Mouse (Mus musculus): ENCODE measurements at regions not wholly inside any gene's neighbourhood (a gene's known extent, or its start where the extent isn't known, plus 50 kb on each side); places are given as distances from the start of the nearest gene placed in this dataset.

DNA sequence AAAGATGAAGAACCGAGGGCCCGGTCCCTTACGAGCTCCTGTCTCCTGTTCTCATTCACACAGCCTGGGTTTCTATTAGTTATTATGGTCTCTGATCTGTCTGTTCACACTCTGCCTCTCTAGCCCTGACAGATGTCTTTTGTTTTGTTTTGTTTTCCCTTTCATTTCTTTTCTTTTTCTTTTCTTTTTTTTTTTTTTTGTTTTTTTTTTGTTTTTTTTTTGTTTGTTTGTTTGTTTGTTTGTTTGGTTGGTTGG lies 55.8 kb upstream of the Cpm start:
- H3K27ac ChIP-seq (ENCODE audit: insufficient read depth, low read depth), result no peak overlapping the region
- H3K36me3 ChIP-seq (replicated peaks in 1 of 2; ENCODE audit: control insufficient read depth in 1 of 2, insufficient read depth in 1 of 2, low read length in 1 of 2), result no peaks in the 10 kb centered on the region
- H3K4me1 ChIP-seq (ENCODE audit: control insufficient read depth in 1 of 2, insufficient read depth in 2 of 2), result peaks cover 0 to 10% of the 10 kb centered on the region in 2 experiments; a peak in 1 of 4 replicates
- H3K9ac ChIP-seq (ENCODE audit: insufficient read depth, low read depth), result no peak overlapping the region
- no peaks in the 10 kb centered on the region for H3K9me3 ChIP-seq (replicated peaks; ENCODE audit: low read length)
- no peak for DNase-seq (ENCODE audit: extremely low read depth)
- dilution Hi-C loops (cut with MboI; ENCODE audit: extremely low pct_ligation_motif_present, extremely low pct_unique_long_range_greater_than_20kb, low sequenced_read_pairs) (no loop called here), in situ Hi-C loops (cut with MboI; ENCODE audit: low pct_ligation_motif_present, low pct_unique_long_range_greater_than_20kb, low sequenced_read_pairs) (no loop called here)
- H3K79me2 ChIP-seq (replicated peaks; ENCODE audit: control insufficient read depth, extremely low read depth, insufficient read depth, poor library complexity, severe bottlenecking), result no peaks in the 10 kb centered on the region
- peaks cover 2% of the 10 kb centered on the region for H3K27me3 ChIP-seq (replicated peaks)
- TF ChIP-seq USF1 (IDR thresholded peaks at IDR 0.05; ENCODE audit: low read depth, low read length), result no peak
- TF ChIP-seq POLR2A (IDR thresholded peaks at IDR 0.05; ENCODE audit: low read depth, low read length), result no peak
- no peak for TF ChIP-seq CHD2 (IDR thresholded peaks at IDR 0.05; ENCODE audit: low read length)
- no peak for TF ChIP-seq MAX (IDR thresholded peaks at IDR 0.05; ENCODE audit: low read length)
- TF ChIP-seq USF2 (conservative IDR thresholded peaks at IDR 0.05; ENCODE audit: low read depth, low read length), result no peak
- TF ChIP-seq MEF2A (IDR thresholded peaks at IDR 0.05; ENCODE audit: borderline replicate concordance, low read depth, low read length), result no peak
- no peak for TF ChIP-seq SMC3 (IDR thresholded peaks at IDR 0.05; ENCODE audit: low read depth, low read length)
- no peak for TF ChIP-seq MAFK (IDR thresholded peaks at IDR 0.05; ENCODE audit: insufficient replicate concordance, low read length)
- no peak for TF ChIP-seq ZMIZ1 (IDR thresholded peaks at IDR 0.05; ENCODE audit: low read depth, low read length)
- no peak for TF ChIP-seq NRF1 (IDR thresholded peaks at IDR 0.05; ENCODE audit: low read depth, low read length)
- H3K4me2 ChIP-seq (ENCODE audit: insufficient read depth, low read depth, poor library complexity, severe bottlenecking), result no peak overlapping the region
- no peak overlapping the region for H3K4me3 ChIP-seq (replicated peaks in 1 of 3; ENCODE audit: low read depth in 2 of 3, low read length in 2 of 3, poor library complexity in 1 of 3)

DNA sequence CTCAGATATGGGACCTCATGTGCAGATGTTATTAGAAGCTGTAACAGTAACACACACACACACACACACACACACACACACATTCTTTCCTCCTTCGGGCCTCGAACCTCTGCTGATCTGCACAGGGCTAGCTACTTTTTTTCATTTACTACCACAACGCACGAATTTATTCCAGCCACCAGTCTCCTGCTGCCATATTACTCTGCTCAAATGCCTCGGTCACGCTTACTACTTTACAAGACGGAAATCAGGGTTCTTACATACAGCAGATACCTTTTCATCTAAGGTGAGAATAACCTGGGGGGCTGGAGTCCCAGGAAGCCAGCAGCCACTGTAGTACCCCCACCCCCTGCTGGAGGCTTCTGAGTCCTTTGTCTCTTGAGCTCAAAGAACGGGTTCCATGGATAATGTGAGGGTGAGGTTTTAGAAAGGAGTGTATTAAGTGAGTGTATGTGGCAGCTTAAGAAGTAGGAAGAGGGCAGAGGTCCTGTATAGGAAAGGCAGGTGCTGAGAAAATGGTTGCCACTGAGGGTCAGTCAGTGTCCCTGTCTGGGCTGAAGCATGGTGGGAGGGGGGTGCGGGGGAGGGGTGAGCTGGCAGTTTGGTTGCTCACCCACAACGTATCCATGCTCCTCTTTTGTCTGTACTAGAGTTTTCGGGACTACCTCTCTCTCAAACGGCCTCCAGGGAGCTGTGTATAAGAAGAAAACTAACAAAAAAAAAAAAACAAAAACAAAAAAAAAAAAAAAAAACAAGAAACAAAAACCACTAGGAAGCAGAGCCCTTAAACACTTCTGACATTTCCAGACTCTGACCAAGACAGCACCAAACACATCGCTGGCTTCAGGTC lies 56.3 kb upstream of the Cpm start:
- Histone ChIP-seq H3K4me2 (ENCODE audit: insufficient read depth, low read depth, poor library complexity, severe bottlenecking) (no peak overlapping the region), H3K4me1 (ENCODE audit: control insufficient read depth in 1 of 2, insufficient read depth in 2 of 2) (peaks cover 0 to 10% of the 10 kb centered on the region in 2 experiments; a peak in 1 of 4 replicates), H3K36me3 (replicated peaks in 1 of 2; ENCODE audit: control insufficient read depth in 1 of 2, insufficient read depth in 1 of 2, low read length in 1 of 2) (no peaks in the 10 kb centered on the region), H3K79me2 (replicated peaks; ENCODE audit: control insufficient read depth, extremely low read depth, insufficient read depth, poor library complexity, severe bottlenecking) (no peaks in the 10 kb centered on the region), H3K9me3 (replicated peaks; ENCODE audit: low read length) (no peaks in the 10 kb centered on the region), H3K27ac (ENCODE audit: insufficient read depth, low read depth) (no peak overlapping the region), H3K27me3 (replicated peaks) (peaks cover 2% of the 10 kb centered on the region), H3K4me3 (replicated peaks in 1 of 3; ENCODE audit: low read depth in 2 of 3, low read length in 2 of 3, poor library complexity in 1 of 3) (no peak overlapping the region), H3K9ac (ENCODE audit: insufficient read depth, low read depth) (no peak overlapping the region)
- TF ChIP-seq CTCF (conservative IDR thresholded peaks at IDR 0.05 in 1 of 2, IDR thresholded peaks at IDR 0.05 in 1 of 2; ENCODE audit: low read depth in 2 of 2, low read length in 2 of 2), result no peak
- TF ChIP-seq USF1 (IDR thresholded peaks at IDR 0.05; ENCODE audit: low read depth, low read length), result no peak
- no peak for TF ChIP-seq MAX (IDR thresholded peaks at IDR 0.05; ENCODE audit: low read length)
- TF ChIP-seq MYC (IDR thresholded peaks at IDR 0.05; ENCODE audit: low read depth, low read length), result no peak
- no peak for TF ChIP-seq USF2 (conservative IDR thresholded peaks at IDR 0.05; ENCODE audit: low read depth, low read length)
- no peak for TF ChIP-seq SMC3 (IDR thresholded peaks at IDR 0.05; ENCODE audit: low read depth, low read length)
- no peak for TF ChIP-seq ETS1 (conservative IDR thresholded peaks at IDR 0.05; ENCODE audit: low read depth, low read length)
- no peak for TF ChIP-seq MEF2A (IDR thresholded peaks at IDR 0.05; ENCODE audit: borderline replicate concordance, low read depth, low read length)
- TF ChIP-seq RAD21 (IDR thresholded peaks at IDR 0.05; ENCODE audit: low read depth, low read length), result no peak
- TF ChIP-seq KAT2A (IDR thresholded peaks at IDR 0.05; ENCODE audit: insufficient replicate concordance, low read length), result no peak
- no peak for TF ChIP-seq PAX5 (IDR thresholded peaks at IDR 0.05; ENCODE audit: low read length)
- no peak for TF ChIP-seq UBTF (IDR thresholded peaks at IDR 0.05; ENCODE audit: low read depth, low read length)
- TF ChIP-seq TCF12 (IDR thresholded peaks at IDR 0.05; ENCODE audit: low read depth, low read length), result no peak
- TF ChIP-seq JUND (conservative IDR thresholded peaks at IDR 0.05; ENCODE audit: low read depth, low read length), result no peak
- dilution Hi-C loops (cut with MboI; ENCODE audit: extremely low pct_ligation_motif_present, extremely low pct_unique_long_range_greater_than_20kb, low sequenced_read_pairs), result no loop called here
- in situ Hi-C loops (cut with MboI; ENCODE audit: low pct_ligation_motif_present, low pct_unique_long_range_greater_than_20kb, low sequenced_read_pairs), result no loop called here
- no peak for DNase-seq (ENCODE audit: extremely low read depth)

All from CH12.LX (cell line).